Mouse (Mus musculus) cerebellum, adult 11 months (tissue): Measurements from ENCODE around the gene Ahsg.

ENCODE experiments used
- DNase-seq: peaks from one replicate; pipeline ENCODE4 v3.0.0; 2022

The Ahsg gene

DNA sequence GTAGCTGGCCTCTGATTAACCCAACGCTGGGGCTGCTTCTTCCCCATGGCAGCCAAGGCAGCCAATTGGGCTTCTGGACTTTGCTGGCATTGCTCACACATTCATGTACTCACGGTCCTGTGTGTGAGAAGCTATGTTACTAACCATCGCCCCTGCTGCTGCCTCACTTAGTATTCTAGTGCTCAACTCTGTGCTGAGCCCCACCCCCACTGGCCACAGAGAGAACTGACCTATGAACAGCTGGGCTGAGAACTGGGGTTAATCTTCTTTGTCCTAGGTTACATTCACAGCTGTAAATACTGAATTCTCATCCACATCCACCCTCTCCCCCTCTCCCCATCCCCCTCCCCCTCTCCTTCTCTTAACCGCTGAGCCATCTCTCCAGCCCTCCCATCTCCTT lies 2.2 kb upstream of the Ahsg start:
- DNase-seq, result no peak

DNA sequence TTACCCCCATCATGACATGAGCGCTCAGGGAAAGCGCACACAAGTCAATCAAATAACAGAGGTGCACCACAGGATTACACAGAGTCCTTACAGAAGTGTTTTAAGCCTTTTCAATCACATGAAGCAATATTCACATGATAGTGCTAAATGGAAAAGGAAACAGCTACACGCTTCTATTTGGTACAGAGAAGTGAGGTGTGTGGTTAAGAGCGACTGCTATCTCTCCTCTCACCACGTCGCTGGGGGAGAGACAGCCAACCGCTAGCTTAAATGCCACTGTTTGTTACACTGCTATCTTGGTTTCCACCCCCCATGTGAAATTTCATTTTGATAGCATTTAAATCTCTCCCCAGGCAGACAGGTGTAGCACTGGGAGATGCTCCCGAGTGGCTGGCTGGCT lies 1.4 kb upstream of the Ahsg start:
- no peak for DNase-seq

DNA sequence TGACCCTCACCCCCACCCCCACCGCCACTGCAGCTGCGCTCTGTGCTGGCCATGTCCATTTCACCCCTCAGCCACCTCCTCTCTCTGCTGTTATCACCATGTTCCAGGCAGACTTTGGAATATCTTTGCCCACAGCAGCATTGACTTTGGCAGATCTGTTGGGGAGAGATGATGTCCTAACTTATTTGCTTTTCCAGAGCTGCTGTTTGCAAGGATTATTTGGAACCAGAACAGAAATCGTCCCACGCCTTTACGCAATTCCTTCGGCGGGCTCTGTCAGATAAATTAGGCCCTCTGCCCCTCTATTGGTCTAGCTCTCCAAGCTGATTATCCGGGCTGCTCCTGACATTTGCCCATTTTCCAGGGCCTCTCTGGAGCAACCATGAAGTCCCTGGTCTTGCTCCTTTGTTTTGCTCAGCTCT lies 667 bp downstream of the Ahsg start:
- DNase-seq, result no peak

DNA sequence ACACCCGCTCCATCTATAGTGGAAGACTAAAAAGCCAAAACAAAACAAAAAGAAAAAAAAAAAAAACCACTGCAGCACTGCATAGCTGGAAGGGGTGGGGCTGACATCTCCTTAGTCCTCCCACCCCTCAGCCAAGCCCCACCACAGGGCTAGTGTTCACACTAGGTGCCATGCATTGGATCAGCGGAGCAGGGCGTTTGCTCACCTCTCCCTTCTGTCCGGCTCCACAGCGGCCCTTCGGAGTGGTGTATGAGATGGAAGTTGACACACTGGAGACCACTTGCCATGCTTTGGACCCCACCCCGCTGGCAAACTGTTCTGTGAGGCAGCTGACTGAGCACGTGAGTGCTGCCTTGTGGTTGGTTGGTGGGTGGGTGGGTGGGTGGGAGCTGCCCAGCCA lies 3.0 kb downstream of the Ahsg start:
- no peak for DNase-seq

DNA sequence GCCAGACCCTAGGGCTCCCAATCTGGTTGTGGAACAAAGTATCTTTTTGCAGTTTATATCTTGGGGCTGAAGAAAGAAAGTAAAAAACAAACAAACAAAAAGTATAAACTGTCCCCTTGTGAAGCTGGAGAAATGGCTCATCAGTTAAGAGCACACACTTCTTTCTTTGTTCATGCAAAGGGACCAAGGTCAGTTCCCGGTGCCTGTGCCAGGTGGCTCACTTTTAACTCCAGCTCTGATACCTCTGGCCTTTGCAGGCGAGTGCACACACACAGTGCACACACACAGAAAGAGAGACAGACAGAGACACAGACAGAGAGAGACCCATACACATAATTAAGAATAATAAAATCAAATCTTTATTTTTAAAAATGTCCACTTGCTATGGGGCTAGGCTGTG lies 5.5 kb downstream of the Ahsg start:
- DNase-seq, result no peak

DNA sequence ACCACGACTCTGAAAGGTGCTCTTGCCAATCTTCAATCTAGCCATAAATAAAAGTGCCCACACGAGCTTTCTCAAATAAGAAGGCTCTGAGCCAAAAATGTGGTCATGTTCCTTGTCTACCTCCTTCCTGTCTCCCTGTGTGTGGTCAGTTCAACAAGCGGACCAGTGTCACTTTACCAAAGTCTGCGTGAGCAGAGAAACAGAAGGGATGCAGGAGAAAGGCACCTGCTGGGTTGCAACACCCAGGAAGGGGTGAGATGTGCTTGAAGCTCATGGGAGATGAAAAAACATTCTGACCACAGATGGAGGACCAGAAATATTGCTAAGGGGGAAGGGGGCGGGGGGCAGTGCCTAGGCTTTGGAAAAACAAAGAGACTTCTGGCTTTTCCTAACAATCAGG lies 8.3 kb downstream of the Ahsg start:
- DNase-seq, result no peak

DNA sequence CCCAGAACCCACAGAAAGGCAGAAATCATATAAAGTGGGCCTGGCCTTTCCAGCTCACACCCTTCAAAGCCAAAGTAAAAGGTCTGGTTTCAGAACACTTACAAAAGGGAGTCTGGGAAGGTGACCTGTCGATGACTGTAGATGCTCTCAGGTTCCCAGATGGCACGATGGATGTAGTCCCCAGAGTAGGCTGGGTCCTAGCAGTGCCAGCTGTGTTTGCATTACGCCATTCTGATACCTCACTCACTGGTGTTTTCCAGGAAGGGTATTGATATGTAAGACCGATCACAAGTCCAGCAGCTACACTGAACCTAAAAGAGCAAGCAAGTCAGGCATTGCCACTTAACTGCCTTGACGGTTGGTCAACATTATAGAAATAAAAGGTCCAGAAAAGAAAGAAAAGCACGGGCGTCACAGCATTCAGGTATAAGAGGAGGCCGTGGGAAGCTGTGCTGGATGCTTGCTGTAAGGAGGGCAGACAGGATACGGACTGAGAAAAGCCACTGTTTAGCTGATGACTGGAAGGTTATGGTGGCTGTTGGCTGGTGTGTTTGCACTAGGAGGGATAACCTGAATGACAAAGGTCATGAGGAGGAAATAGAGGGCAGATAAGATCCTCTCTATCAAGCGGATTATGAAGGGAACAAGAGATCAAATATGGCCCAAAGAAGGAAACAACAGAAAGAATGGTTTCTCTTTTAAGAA lies 8.9 kb downstream of the Ahsg start:
- no peak for DNase-seq

DNA sequence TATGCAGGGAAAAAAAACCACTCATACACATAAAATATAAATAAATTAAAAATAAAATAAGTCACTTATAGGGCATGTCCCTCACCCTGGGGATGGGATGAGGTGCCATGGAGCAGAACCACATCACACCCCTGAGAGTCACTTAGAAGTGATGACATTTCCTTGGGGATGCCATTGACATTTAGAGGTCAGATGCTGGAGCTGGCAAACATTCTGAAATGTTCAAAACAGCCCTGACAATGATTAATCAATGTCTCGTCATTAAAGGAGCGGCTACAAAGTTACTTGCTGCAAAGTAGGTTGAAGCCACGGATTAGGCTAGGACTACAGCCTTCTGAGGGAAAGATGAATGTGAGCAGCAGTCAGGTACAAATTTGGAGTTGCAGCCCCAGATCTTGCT lies 10.2 kb downstream of the Ahsg start:
- no peak for DNase-seq

DNA sequence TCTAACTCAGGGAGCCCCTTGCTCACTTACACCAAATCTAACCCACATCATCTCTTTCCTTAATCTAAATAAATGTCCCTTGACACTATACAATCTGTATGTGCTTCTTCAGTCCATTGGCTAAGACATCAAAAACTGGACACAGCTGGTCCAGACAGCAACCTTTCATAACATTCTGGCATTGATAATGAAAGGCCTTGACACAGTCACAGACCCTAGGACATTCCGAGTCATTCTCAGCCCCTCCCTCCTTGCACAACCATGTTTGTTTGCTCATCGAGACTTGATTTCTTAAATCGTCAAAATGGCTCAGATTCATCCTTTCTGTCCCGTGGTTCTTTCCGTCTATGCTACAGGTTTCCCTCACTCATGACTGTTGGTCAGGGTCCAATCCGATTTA lies 18.2 kb downstream of the Ahsg start:
- no peak for DNase-seq

DNA sequence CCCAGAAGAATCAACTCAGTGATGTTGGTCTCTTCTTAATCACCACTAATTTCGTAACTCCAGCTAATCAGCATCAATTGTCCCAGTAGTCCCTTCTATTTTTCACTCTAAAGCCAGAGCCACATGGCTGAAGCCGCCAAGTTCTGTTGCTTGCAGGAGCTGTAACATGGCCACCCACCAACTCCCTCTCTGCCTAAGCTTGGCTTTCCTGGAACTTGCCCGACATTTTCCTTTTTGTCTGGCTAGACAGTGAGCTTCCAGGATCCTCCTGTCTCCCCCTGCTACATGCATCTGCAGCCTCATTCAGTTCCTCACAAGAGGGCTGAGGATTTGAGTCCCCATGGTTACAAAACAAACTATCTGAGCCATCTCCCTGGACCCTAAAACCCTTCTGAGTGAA lies 20.9 kb downstream of the Ahsg start:
- DNase-seq, result no peak

DNA sequence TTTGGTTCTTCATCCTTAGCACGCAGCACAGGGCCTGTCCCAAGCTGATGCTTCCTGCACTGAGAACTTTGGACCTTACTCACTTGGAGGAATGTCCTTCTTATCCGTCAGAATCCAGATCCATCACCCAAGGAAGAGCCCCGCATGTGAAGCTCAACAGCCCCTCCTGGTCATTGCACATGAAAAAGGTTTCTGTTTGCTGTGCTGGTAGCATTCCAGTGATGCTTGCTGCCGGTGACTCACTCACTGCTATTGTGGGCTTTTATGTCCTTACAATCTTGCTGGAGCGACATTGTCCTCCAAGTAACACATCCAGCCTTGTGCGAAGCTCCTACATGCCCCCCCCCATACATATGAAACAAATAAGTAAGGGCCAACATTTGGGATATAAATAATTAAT lies 21.8 kb downstream of the Ahsg start:
- DNase-seq, result no peak

DNA sequence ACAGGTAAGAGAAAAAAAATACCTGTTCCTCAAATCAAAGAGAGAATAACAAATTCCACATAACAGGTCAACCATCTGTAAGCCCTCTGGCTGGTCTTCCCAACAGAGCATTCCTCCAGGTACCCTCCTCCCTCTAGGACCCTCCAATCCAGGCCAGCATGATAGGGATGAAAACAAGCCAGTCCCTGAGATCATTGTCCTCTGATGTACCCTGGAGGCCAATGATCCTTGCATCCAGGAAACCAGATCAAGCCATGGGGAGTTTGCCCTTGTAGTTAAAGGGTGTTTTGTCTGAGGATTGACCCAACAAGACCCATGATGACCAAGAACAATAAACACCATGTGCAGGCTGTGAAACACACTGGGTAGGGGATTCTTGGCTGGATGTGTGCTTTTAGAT lies 23.2 kb downstream of the Ahsg start:
- DNase-seq, result no peak

DNA sequence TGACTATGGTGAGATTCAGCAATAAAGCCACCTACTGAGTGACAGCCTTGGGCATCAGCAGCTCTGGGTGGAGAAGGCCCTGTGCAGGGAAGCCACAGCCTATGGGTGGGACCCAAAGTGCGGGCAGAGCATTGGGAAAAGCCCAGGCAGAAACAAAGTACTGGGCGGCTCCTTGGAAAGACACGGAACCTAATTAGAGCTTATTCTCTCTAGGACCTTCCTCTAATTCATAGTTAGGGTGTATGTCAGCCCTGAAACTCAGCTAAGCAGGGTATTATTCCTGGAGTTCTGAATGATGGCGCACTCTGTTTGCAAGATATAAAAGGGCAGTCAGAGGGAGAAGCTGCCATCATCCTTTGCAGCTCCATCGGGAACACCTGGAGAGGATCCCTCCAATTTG lies 27.0 kb downstream of the Ahsg start, which contains the start of gene Fetub:
Gene Fetub, plus strand, starts transcription at position 301 of the 400 bp plus-strand sequence.
- DNase-seq, result no peak

DNA sequence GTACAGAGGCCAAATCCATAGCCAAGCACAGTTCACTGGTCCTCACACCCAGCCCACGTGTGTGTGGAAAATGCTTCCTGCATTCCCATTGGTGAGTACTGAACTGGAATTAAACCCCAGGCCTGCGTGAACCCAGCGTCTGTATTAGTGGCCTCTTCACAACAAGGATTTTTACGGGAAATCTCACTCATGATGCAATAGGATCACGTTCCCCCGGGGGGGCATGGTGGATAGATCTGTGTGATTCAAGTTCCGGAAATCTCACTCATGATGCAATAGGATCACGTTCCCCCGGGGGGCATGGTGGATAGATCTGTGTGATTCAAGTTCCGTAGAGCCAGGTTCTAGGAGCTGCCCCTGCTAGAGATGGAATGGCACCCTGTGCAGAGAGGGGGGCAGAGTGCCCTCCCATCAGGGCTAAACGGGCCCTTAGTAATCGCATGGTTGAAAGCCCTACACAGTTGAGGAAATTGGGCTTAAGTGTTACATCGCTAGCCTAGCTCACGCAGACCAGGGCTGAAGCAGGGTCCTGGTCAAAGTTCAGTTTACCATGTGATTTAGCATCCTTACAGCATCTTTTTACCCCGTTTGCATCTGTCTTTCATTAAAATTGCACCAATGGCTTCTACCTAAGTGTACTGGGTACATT lies 27.7 kb downstream of the Ahsg start:
- DNase-seq, result no peak

DNA sequence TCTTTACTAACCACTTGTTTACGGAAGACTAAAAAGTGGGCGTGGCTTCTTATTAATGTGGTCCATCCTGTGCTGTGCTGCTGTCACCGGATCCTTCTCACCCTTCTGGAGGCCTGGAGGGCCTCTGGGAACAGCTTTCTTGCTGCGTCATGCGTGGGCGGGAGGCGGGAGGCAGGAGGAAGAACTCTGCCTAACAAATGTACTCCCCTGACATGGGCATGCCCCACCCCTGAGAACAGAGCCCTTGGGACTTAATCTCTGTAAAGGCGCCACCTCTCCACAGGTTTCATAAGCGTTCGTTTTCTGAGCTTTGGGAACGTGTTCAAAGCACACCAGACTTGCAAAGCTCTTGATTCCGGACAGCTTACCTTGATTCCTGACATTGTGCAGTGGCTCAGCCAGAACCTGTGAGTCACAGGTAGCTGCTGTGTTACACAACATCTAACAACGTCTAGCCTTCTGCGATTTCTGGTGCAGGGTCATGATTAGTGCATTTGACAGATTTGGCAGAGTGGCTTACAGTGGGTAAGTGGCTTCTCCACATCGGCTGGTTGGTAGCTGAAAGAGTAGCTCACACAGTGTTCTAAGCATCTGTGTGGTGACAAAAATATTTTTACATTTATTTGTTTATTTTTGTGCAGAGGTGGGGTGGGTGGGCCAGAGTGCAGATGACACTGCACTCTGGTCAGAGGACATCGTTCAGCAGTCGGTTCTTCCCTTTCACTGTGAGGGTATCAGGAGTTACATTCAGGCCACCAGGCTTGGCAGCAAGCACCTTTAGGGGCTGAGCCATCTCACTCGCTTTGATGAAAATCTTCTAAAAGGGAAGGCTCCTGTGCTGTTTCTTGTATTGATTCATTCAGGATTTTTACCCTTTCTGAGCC lies 29.1 kb downstream of the Ahsg start:
- no peak for DNase-seq

DNA sequence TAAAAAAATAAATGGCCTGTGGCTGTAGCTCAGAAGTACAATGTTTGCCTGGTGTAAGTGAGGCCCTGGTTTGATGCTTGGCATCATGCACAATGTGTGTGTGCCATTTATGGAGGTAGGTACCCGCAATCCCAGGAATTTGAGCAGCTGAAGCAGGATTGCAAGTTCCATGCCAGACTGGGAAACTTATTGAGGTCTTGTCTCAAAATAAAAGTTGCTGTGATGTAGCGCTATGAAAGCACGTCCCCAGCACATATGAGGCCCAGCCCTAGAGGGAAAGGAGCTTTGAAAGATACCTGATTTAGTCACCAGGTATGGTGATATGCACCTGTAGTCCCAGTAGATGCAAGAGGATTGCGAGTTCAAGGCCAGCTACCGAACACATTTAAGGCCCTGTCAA lies 30.7 kb downstream of the Ahsg start:
- DNase-seq, result no peak

DNA sequence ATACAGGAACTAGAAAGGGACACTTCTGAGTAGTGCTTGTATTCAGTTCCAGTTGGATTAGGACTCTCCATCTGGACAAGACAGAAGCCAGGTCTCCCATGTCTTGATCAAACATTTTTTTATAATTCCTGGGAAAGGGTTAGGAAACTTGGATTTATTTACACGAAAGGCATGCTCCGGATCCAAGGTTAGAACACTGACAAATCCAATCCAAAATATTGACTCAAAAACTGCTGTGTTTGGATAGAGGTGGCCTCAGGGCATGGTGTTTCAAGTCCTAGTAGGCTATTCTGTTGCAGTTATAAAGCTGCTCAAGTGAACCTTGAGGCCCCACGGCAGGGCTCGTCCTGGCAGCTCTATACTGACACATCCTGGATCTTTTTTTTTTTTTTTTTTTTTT lies 31.4 kb downstream of the Ahsg start:
- no peak for DNase-seq

DNA sequence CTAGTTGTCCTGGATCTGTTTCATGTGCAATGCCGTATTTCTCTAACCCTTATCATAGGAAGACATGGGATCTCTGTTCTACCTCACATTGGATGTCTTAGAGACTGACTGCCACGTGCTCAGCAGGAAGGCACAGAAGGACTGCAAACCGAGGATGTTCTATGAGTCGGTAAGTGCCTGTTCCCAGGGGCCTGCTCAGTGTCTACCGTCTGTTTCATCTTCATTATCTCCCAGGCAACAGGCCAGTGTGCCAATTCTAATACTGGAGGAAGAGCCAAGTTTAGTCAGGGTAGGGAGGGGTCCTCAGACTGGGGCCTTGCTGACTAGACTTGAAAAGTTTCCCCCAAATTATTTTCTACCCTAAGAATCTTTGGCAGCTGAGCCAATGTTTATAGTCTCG lies 38.5 kb downstream of the Ahsg start:
- DNase-seq, result no peak

DNA sequence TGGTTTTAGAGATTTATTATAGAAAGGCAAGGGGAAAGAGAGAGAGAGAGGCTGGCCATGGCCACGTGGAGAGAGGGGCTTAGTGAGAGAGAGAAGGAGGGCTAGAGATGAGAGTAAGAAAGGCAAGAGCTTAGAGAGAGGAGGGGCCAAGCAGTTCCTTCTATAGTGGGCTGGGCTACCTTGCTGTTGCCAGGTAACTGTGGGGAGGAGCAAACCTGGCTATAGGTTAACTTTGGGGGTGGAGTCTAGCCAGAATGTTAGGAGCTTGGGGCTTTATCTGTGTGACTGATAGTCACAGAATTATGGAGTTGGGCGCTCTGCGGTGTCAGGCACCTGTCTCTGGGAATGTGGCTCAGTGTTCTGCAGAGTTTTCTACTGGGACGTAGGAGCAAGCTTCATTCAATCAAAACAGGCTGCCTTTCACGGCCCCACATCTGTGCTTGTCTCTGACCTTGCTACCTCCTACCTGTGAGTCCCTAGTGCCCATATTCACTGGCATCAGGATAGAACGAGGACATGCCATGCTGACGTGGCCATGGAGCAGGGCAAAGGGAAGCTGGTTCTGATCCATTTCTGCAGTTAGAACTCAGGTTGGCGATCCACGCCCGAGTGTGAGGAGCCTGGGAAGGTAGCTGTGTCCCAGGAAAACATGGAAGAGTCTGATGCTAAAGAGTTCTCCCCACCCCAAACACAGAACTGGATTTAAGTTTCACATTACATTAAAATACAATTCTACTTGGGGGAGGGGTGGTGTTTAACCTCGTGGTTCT lies 40.5 kb downstream of the Ahsg start:
- DNase-seq, result no peak

DNA sequence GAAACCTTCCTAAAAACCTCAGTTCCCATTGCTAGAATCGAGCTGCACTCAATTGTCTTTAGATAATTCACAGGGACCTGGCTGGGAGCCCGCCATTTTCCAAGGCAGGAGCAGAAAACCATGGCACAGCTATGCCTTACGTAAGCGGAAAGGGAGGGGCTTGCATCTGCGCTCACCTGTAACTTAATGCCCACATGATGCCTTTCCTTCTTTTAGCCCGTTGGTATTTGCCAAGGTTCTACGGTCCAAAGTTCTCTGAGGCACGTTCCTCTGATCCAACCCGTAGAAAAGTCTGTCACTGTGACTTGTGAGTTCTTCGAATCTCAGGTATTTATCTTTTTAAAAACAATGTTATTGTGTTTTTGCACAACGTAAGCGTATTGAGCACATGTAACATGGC lies 46.6 kb downstream of the Ahsg start:
- no peak for DNase-seq

DNA sequence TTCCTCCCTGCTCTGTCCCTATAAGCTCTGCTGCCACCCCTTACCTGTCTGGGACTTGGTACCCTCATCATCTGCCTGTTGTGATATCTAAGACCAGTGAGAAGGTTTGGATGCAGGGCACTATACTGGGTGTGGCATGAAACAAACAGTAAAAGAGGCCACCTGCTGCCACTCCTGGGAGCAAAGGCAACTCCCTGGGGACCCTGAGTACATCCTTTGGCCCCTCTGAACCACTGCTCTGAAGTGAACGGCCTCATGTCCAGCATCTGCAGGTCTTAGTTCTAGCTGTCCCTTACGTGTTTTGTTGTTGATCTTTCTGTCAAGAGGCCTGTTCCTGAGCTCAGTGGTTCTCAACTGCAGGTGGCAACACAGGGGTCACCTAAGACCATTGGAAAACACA lies 47.5 kb downstream of the Ahsg start:
- DNase-seq, result no peak

DNA sequence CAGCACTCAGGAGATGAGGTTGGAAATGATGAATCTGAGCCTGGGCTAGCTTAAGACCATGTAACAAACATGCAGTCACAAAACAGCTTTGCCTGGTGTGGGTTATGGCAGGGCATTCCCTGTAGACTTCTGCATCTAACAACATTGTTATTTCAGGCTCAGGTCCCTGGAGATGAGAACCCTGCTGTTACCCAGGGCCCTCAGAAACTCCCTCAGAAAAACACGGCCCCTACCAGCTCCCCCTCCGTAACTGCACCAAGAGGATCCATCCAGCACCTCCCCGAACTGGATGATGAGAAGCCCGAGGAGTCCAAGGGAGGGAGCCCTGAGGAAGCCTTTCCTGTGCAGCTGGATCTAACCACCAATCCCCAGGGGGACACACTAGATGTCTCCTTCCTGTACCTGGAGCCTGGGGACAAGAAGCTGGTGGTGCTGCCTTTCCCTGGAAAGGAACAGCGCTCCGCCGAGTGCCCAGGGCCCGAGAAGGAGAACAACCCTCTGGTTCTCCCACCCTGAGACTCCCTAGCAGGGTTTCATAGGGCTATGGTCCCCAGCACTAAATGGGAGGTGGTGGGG lies 48.1 kb downstream of the Ahsg start:
- DNase-seq, result no peak
